Mouse (Mus musculus) kidney, embryonic 16.5 days (tissue): ENCODE data around the gene Shld2. TPM values are rescaled to one million over a fixed set of nuclear protein-coding genes. Genes with fewer than 3 reads are reported as not detected.

ENCODE experiments used
- ATAC-seq: fragments of 200-750 bp; cut with Nextera tagmentation; 2 replicates; pipeline ENCODE4 v1.8.0; 2017; ENCODE audit warnings: moderate TSS enrichment; ENCODE audit not compliant: low FRiP score, low TSS enrichment
- H3K27ac ChIP-seq: fragments of 300-500 bp; sonication (generic); 2 replicates; pipeline ENCODE4 v1.5.1; 2014; ENCODE audit warnings: low read length
- H3K27me3 ChIP-seq: fragments of 300-500 bp; sonication (generic); 2 replicates; pipeline ENCODE4 v1.6.1; 2014; ENCODE audit warnings: low read length, control low read depth, mixed read lengths; ENCODE audit not compliant: insufficient read depth
- H3K36me3 ChIP-seq: fragments of 300-500 bp; sonication (generic); 2 replicates; pipeline ENCODE4 v1.6.1; 2014; ENCODE audit warnings: low read length, control low read depth, mixed read lengths; ENCODE audit not compliant: insufficient read depth
- H3K4me1 ChIP-seq: fragments of 300-500 bp; sonication (generic); 2 replicates; pipeline ENCODE4 v1.6.1; 2014; ENCODE audit warnings: low read length, control low read depth, mixed read lengths; ENCODE audit not compliant: insufficient read depth
- H3K4me2 ChIP-seq: fragments of 300-500 bp; sonication (generic); replicated peaks from 2 replicates; pipeline ENCODE4 v1.6.1; 2014; ENCODE audit warnings: low read depth, low read length
- H3K4me3 ChIP-seq: fragments of 300-500 bp; sonication (generic); 2 replicates; pipeline ENCODE4 v1.5.1; 2014; ENCODE audit warnings: mild to moderate bottlenecking, low read length
- H3K9ac ChIP-seq: fragments of 300-500 bp; sonication (generic); replicated peaks from 2 replicates; pipeline ENCODE4 v1.6.1; 2014; ENCODE audit warnings: low read length
- H3K9me3 ChIP-seq: fragments of 300-500 bp; sonication (generic); 2 replicates; pipeline ENCODE4 v1.6.1; 2016; ENCODE audit warnings: low read length, control low read depth
- WGBS: fragments of 180-500 bp; shearing (Covaris S2); extraction: QIAGEN DNeasy Blood & Tissue Kit; methylation state at CpG from one replicate; pipeline ENCODE4 v1.1.7; 2014; 5-methylcytosine and 5-hydroxymethylcytosine counted together
- polyA plus RNA-seq: library from polyadenylated mRNA; unstranded; fragments of >200 nt; fragmentation: Nextera tagmentation; extraction: Ambion mirVana; gene quantifications from 2 replicates; pipeline ENCODE4 v1.2.1, GENCODE M21; 2015

The Shld2 gene
- polyA plus RNA-seq, 1 experiment from 2014 or later = 10.0 TPM

GRCm38 (mm10) chr14:34311691-34312090, 1.4 kb upstream of the Shld2 start:
- no peaks in the 10 kb centered on the region for H3K36me3 ChIP-seq
- H3K4me2 ChIP-seq = peak overlapping the region; percentile 77
- H3K27ac ChIP-seq = peak overlapping the region; percentile 96
- peaks cover 28% of the 10 kb centered on the region for H3K4me1 ChIP-seq
- peak overlapping the region; percentile 99 for H3K4me3 ChIP-seq
- H3K27me3 ChIP-seq = no peaks in the 10 kb centered on the region
- WGBS = under 1% methylated on average over 4 of the region's 4 CpGs
- no peaks in the 10 kb centered on the region for H3K9me3 ChIP-seq
- peak overlapping the region; percentile 96 for H3K9ac ChIP-seq
- ATAC-seq = no peak

DNA sequence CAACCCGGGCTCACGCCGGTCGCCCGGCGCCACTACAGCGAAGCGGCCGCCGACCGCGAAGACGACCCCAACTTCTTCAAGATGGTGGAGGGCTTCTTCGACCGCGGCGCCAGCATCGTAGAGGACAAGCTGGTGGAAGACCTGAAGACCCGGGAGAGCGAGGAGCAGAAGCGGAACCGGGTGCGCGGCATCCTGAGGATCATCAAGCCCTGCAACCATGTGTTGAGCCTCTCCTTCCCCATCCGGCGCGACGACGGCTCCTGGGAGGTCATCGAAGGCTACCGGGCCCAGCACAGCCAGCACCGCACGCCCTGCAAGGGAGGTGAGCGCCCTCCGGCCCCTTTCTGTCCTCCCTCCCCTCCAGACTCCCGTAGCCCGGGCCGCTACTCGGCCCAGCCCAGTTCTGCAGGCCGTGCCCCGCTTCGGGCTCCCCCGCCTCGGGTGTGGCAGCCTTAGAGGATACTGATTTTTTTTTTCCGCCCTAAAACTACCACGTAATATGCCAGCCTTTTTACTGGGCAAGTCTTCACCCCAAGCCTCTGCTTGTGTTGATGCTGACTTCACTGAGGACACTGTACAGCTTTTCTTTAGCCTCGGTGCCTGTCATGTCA, 833 bp upstream of the Shld2 start:
- peak; percentile 16 for ATAC-seq
- Histone ChIP-seq H3K36me3 (no peaks in the 10 kb centered on the region), H3K4me1 (peaks cover 28% of the 10 kb centered on the region), H3K27me3 (no peaks in the 10 kb centered on the region), H3K4me3 (peak overlapping the region; percentile 99), H3K9ac (peak overlapping the region; percentile 96), H3K9me3 (no peaks in the 10 kb centered on the region), H3K27ac (peak overlapping the region; percentile 96), H3K4me2 (peak overlapping the region; percentile 77)
- WGBS = under 1% methylated on average over 45 of the region's 47 CpGs

GRCm38 (mm10) chr14:34309907-34310233, 423 bp downstream of the Shld2 start:
- Histone ChIP-seq H3K9ac (peak overlapping the region; percentile 83), H3K4me2 (peak overlapping the region; percentile 77), H3K4me1 (peaks cover 23% of the 10 kb centered on the region), H3K27me3 (no peaks in the 10 kb centered on the region), H3K9me3 (no peaks in the 10 kb centered on the region), H3K36me3 (no peaks in the 10 kb centered on the region), H3K4me3 (peak overlapping the region; percentile 99), H3K27ac (peak overlapping the region; percentile 99)
- ATAC-seq = no peak
- WGBS = 10% methylated on average over 5 of the region's 5 CpGs

GRCm38 (mm10) chr14:34309266-34309665, 1.0 kb downstream of the Shld2 start:
- peak overlapping the region; percentile 77; the same call in 1 of the 2 replicates for H3K4me2 ChIP-seq

GRCm38 (mm10) chr14:34303265-34303680, 7.0 kb downstream of the Shld2 start:
- WGBS = 22% methylated on average over 5 of the region's 5 CpGs
- peak overlapping the region; percentile 64 for H3K27ac ChIP-seq
- H3K9ac ChIP-seq = no peak overlapping the region
- ATAC-seq = peak; percentile 44
- H3K4me3 ChIP-seq = no peak overlapping the region
- H3K36me3 ChIP-seq = 0 out of 2 replicates have a peak, but pooled peaks cover 4% of the 10 kb centered on the region
- H3K9me3 ChIP-seq = peaks cover 3% of the 10 kb centered on the region; the same call in 1 of the 2 replicates
- H3K4me1 ChIP-seq = peaks cover 27% of the 10 kb centered on the region
- H3K4me2 ChIP-seq = no peak overlapping the region
- H3K27me3 ChIP-seq = no peaks in the 10 kb centered on the region

More at GRCm38 (mm10) chr14:34309266-34309665, 1.0 kb downstream of the Shld2 start:
- H3K36me3 ChIP-seq = no peaks in the 10 kb centered on the region
- peaks cover 20% of the 10 kb centered on the region for H3K4me1 ChIP-seq
- WGBS = 93% methylated on average over 4 of the region's 4 CpGs
- no peaks in the 10 kb centered on the region for H3K27me3 ChIP-seq
- no peak overlapping the region for H3K27ac ChIP-seq
- no peak overlapping the region; the same call in 1 of the 2 replicates for H3K9ac ChIP-seq
- H3K4me3 ChIP-seq = no peak overlapping the region
- ATAC-seq = no peak
- H3K9me3 ChIP-seq = no peaks in the 10 kb centered on the region

- Histone ChIP-seq H3K4me1 (peaks cover 29% of the 10 kb centered on the region), H3K4me2 (no peak overlapping the region), H3K27me3 (no peaks in the 10 kb centered on the region), H3K27ac (peak overlapping the region; percentile 53; the same call in 1 of the 2 replicates), H3K4me3 (no peak overlapping the region), H3K36me3 (0 out of 2 replicates have a peak, but pooled peaks cover 4% of the 10 kb centered on the region), H3K9me3 (peaks cover 3% of the 10 kb centered on the region; the same call in 1 of the 2 replicates), H3K9ac (no peak overlapping the region)
- no peak; the same call in 1 of the 2 replicates for ATAC-seq
- 58% methylated on average over 5 of the region's 5 CpGs for WGBS
Measured at GRCm38 (mm10) chr14:34302681-34303242, 7.5 kb downstream of the Shld2 start.

DNA sequence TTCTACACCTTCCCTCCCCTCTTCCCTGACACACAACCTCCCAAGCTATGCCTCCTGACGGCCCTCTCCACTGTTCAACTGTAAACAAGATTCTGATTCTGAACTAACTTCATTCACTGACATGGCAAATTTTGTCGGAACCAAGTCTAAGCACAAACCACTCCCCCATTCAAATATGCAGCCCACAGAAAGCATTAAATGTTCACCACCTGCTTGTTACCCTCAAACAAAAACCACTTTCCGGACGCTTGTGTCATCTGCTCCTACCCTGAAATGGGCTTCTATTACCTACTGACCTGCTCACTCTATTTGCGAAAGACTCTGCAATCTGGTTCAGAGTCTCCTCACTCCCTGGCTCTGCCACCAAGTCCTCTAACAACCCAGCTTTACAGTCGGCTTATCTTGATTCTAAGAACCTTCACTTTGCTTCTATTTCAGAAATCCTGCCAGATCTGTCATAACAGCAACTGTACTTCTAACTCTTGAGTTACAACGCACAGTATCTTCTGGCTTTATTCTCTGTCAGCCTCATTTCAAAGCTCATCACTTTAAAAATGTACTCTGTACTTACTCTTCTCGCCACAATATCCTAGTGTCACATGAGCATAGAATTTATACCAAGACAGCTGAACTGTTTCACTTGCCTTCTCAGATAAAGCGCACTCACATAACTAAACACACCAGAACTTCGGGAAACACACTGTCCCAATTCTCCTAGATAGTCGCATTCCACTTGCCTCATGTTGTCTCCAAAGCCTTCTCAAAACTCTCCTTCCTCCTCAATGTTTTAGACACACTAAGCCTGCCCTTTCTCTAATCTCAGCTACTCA, 11.2 kb downstream of the Shld2 start:
- H3K9me3 ChIP-seq = peaks cover 3% of the 10 kb centered on the region; the same call in 1 of the 2 replicates
- no peaks in the 10 kb centered on the region for H3K27me3 ChIP-seq
- H3K9ac ChIP-seq = no peak overlapping the region
- no peak overlapping the region for H3K4me3 ChIP-seq
- WGBS = 60% methylated on average over 11 of the region's 11 CpGs
- H3K36me3 ChIP-seq = 0 out of 2 replicates have a peak, but pooled peaks cover 4% of the 10 kb centered on the region
- H3K27ac ChIP-seq = peak overlapping the region; percentile 38; the same call in 1 of the 2 replicates
- no peak for ATAC-seq
- peaks cover 42% of the 10 kb centered on the region for H3K4me1 ChIP-seq
- no peak overlapping the region for H3K4me2 ChIP-seq

DNA sequence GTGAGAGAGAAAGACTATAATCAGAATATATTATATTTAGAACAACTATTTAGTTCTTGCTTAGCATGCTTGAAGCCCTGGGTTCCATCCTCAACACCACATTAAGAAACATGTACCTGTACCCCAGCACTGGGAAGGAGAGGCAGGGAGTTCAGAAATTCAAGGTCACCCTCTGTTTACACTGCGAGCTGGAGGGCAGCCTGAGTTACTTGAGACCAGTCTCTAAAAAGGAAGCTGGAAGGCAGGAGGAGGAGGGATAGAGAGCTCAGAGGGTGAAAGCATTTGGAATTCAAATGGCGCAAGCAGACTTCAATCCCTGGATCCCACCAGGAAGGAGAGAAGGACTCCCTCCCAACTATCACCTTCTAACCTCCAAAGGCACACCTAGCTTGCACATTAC, 12.7 kb downstream of the Shld2 start:
- H3K4me2 ChIP-seq = no peak overlapping the region
- no peak overlapping the region for H3K4me3 ChIP-seq
- H3K27me3 ChIP-seq = no peaks in the 10 kb centered on the region
- peaks cover 30% of the 10 kb centered on the region for H3K4me1 ChIP-seq
- WGBS = 35% methylated on average over 2 of the region's 2 CpGs
- 0 out of 2 replicates have a peak, but pooled peaks cover 4% of the 10 kb centered on the region for H3K36me3 ChIP-seq
- ATAC-seq = peak; percentile 67; the same call in 1 of the 2 replicates
- no peak overlapping the region; the same call in 1 of the 2 replicates for H3K27ac ChIP-seq
- no peak overlapping the region for H3K9ac ChIP-seq
- H3K9me3 ChIP-seq = peaks cover 3% of the 10 kb centered on the region; the same call in 1 of the 2 replicates

- H3K4me3 ChIP-seq = no peak overlapping the region
- peaks cover 2% of the 10 kb centered on the region; the same call in 1 of the 2 replicates for H3K9me3 ChIP-seq
- 41% methylated on average over 4 of the region's 4 CpGs for WGBS
- H3K27ac ChIP-seq = 0 out of 2 replicates have a peak overlapping the region, but pooled peaks have one; percentile 43
- H3K9ac ChIP-seq = no peak overlapping the region
- H3K36me3 ChIP-seq = 0 out of 2 replicates have a peak, but pooled peaks cover 2% of the 10 kb centered on the region
- no peak overlapping the region for H3K4me2 ChIP-seq
- peaks cover 28% of the 10 kb centered on the region for H3K4me1 ChIP-seq
- no peak for ATAC-seq
- no peaks in the 10 kb centered on the region for H3K27me3 ChIP-seq
Measured at GRCm38 (mm10) chr14:34297038-34297437, 13.3 kb downstream of the Shld2 start.
